Mouse (Mus musculus) heart, embryonic 12.5 days (tissue): ENCODE data around the gene Apbb1. TPM values are rescaled to one million over a fixed set of nuclear protein-coding genes. Genes with fewer than 3 reads are reported as not detected.

Experiments used
- ATAC-seq: fragments of 200-750 bp; cut with Nextera tagmentation; 2 replicates; pipeline ENCODE4 v1.8.0; 2017; ENCODE audit warnings: moderate TSS enrichment, moderate library complexity; ENCODE audit not compliant: insufficient number of reproducible peaks, low FRiP score
- H3K27ac ChIP-seq: fragments of 300-500 bp; sonication (generic); 2 replicates; pipeline ENCODE4 v1.5.1; 2016; ENCODE audit warnings: mild to moderate bottlenecking, moderate library complexity; ENCODE audit not compliant: poor library complexity, severe bottlenecking
- H3K27me3 ChIP-seq: fragments of 300-500 bp; sonication (generic); replicated peaks from 2 replicates; pipeline ENCODE4 v1.6.1; 2016; ENCODE audit warnings: mild to moderate bottlenecking, moderate library complexity
- H3K36me3 ChIP-seq: fragments of 300-500 bp; sonication (generic); 2 replicates; pipeline ENCODE4 v1.6.1; 2016; ENCODE audit warnings: mild to moderate bottlenecking, moderate library complexity
- H3K4me1 ChIP-seq: fragments of 300-500 bp; sonication (generic); replicated peaks from 2 replicates; pipeline ENCODE4 v1.6.1; 2016; ENCODE audit warnings: mild to moderate bottlenecking
- H3K4me2 ChIP-seq: fragments of 300-500 bp; sonication (generic); 2 replicates; pipeline ENCODE4 v1.6.1; 2016; ENCODE audit warnings: mild to moderate bottlenecking, moderate library complexity
- H3K4me3 ChIP-seq: fragments of 300-500 bp; sonication (generic); 2 replicates; pipeline ENCODE4 v1.5.1; 2016; ENCODE audit warnings: mild to moderate bottlenecking
- H3K9ac ChIP-seq: fragments of 300-500 bp; sonication (generic); 2 replicates; pipeline ENCODE4 v1.6.1; 2016; ENCODE audit warnings: mild to moderate bottlenecking, moderate library complexity
- H3K9me3 ChIP-seq: fragments of 300-500 bp; sonication (generic); replicated peaks from 2 replicates; pipeline ENCODE4 v1.6.1; 2016; ENCODE audit warnings: mild to moderate bottlenecking, moderate library complexity
- WGBS: fragments of 180-500 bp; shearing (Covaris S2); methylation state at CpG from one replicate; pipeline ENCODE4 v1.1.7; 2016; 5-methylcytosine and 5-hydroxymethylcytosine counted together
- polyA plus RNA-seq: library from polyadenylated mRNA; unstranded; fragments of >200 nt; fragmentation: Nextera tagmentation; extraction: Ambion mirVana; gene quantifications from 2 replicates; pipeline ENCODE4 v1.2.1, GENCODE M21; 2016

The Apbb1 gene
- 48.8 and 52.9 TPM in 2 replicates for polyA plus RNA-seq

GRCm38 (mm10) chr7:105581094-105581703, at the start of gene Apbb1:
Apbb1 (minus strand) TSS chr7:105581653.
- peaks cover 10% of the 10 kb centered on the region for H3K4me1 ChIP-seq

DNA sequence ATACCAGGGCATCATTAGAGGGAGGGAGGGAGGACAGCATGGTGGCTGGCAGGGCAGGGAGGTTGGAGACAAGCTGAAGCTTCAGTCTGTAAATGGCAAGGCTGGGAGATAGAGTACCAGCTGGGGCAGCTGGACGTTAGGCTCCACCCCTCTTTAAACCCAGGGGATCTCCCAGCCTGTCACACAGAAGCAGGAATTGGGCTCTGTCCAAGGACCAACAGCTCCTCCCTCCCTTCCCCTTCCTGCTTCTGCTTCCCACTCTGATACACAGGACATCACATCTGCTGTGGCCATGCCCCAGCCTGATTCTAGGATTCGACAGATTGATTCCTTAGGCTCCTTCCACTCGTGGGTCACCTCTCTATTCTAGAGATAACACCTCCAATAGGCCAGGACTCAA, 47.2 kb upstream of the Apbb1 start:
- ATAC-seq: peak; percentile 59; the same call in 1 of the 2 replicates
- WGBS: 7% methylated on average over 3 of the region's 3 CpGs
- Histone ChIP-seq H3K4me1 (peaks cover 47% of the 10 kb centered on the region), H3K9ac (peak overlapping the region; percentile 31; the same call in 1 of the 2 replicates), H3K27ac (0 out of 2 replicates have a peak overlapping the region, but pooled peaks have one; percentile 1), H3K4me3 (no peak overlapping the region), H3K36me3 (peaks cover 18% of the 10 kb centered on the region), H3K4me2 (no peak overlapping the region), H3K27me3 (no peaks in the 10 kb centered on the region), H3K9me3 (no peaks in the 10 kb centered on the region)

More at GRCm38 (mm10) chr7:105581094-105581703, at the start of gene Apbb1:
- Histone ChIP-seq H3K9me3 (no peaks in the 10 kb centered on the region), H3K36me3 (no peaks in the 10 kb centered on the region), H3K9ac (peak within 1 kb of the TSS; percentile 79), H3K27me3 (no peaks in the 10 kb centered on the region), H3K4me2 (peak within 1 kb of the TSS; percentile 84), H3K27ac (peak within 1 kb of the TSS; percentile 66), H3K4me3 (peak within 1 kb of the TSS; percentile 87)
- peak; percentile 95 for ATAC-seq
- WGBS: under 1% methylated on average over 31 of the region's 54 CpGs

DNA sequence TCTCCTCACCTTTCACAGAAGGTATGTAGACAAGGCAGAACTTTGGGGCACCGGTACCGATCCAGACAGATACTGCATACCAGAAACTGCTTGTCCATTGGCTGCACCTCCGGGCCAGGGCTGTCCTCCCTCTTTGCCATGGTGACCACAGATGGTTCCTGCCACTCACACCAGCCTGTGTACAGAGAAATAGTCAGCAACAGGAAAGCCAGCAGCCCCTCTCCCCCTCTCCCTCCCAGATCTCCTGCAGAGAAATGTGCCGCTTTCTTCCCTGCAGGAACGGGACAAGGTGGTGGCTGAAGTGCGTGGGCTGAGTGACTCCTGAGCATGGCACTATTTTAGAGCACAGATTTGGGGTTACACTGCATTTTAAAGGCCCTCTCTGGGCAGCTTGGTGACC, 43.9 kb upstream of the Apbb1 start:
- Histone ChIP-seq H3K4me1 (peaks cover 35% of the 10 kb centered on the region), H3K4me3 (no peak overlapping the region), H3K4me2 (no peak overlapping the region), H3K27ac (no peak overlapping the region), H3K9ac (no peak overlapping the region), H3K27me3 (no peaks in the 10 kb centered on the region), H3K9me3 (no peaks in the 10 kb centered on the region), H3K36me3 (peaks cover 46% of the 10 kb centered on the region)
- ATAC-seq: no peak
- 70% methylated on average over 6 of the region's 6 CpGs for WGBS

GRCm38 (mm10) chr7:105621646-105622292, 40.3 kb upstream of the Apbb1 start:
- H3K9me3 ChIP-seq: no peaks in the 10 kb centered on the region
- no peak overlapping the region; the same call in 1 of the 2 replicates for H3K27ac ChIP-seq
- H3K36me3 ChIP-seq: peaks cover 82% of the 10 kb centered on the region
- H3K4me1 ChIP-seq: peaks cover 21% of the 10 kb centered on the region
- H3K9ac ChIP-seq: no peak overlapping the region
- no peaks in the 10 kb centered on the region for H3K27me3 ChIP-seq
- no peak overlapping the region for H3K4me3 ChIP-seq
- WGBS: 65% methylated on average over 8 of the region's 8 CpGs
- no peak overlapping the region for H3K4me2 ChIP-seq
- no peak for ATAC-seq

DNA sequence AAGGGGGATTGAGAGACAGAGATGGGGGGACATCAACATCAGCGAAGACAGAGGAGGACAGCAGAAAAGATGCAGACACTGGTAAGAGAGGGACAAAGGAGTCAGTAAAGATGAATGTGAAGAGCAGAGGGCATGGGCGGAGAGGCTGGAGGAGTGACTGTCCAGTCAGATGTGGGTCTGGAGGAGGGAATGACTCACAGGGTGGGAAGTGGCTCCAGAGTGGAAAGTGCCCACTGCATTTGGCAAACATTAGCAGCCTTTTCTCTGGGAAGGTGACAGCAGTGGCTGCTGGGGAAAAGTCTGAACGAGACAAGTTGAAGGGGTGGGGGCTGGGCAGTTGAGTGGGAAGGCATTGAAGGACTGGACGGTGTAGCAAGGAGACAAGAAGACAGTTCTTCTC, 39.6 kb upstream of the Apbb1 start:
- Histone ChIP-seq H3K4me3 (no peak overlapping the region), H3K4me2 (no peak overlapping the region), H3K36me3 (peaks cover 89% of the 10 kb centered on the region), H3K27me3 (no peaks in the 10 kb centered on the region), H3K9ac (no peak overlapping the region), H3K4me1 (peaks cover 25% of the 10 kb centered on the region), H3K9me3 (no peaks in the 10 kb centered on the region), H3K27ac (no peak overlapping the region)
- 0 out of 2 replicates have a peak, but pooled peaks have one; percentile 16 for ATAC-seq
- WGBS: 54% methylated on average over 4 of the region's 4 CpGs

- 82% methylated on average over 3 of the region's 3 CpGs for WGBS
- Histone ChIP-seq H3K4me1 (peaks cover 26% of the 10 kb centered on the region), H3K27ac (no peak overlapping the region), H3K9ac (no peak overlapping the region), H3K9me3 (no peaks in the 10 kb centered on the region), H3K4me2 (no peak overlapping the region), H3K36me3 (peaks cover 94% of the 10 kb centered on the region), H3K27me3 (no peaks in the 10 kb centered on the region), H3K4me3 (no peak overlapping the region)
- no peak for ATAC-seq
Measured at GRCm38 (mm10) chr7:105619701-105620100, 38.2 kb upstream of the Apbb1 start.

GRCm38 (mm10) chr7:105617810-105618209, 36.4 kb upstream of the Apbb1 start:
- no peak for ATAC-seq
- Histone ChIP-seq H3K4me2 (no peak overlapping the region), H3K9me3 (no peaks in the 10 kb centered on the region), H3K36me3 (peaks cover 94% of the 10 kb centered on the region), H3K4me1 (peaks cover 26% of the 10 kb centered on the region), H3K9ac (no peak overlapping the region), H3K27me3 (no peaks in the 10 kb centered on the region), H3K4me3 (no peak overlapping the region), H3K27ac (no peak overlapping the region)
- WGBS: 91% methylated on average over 22 of the region's 22 CpGs

DNA sequence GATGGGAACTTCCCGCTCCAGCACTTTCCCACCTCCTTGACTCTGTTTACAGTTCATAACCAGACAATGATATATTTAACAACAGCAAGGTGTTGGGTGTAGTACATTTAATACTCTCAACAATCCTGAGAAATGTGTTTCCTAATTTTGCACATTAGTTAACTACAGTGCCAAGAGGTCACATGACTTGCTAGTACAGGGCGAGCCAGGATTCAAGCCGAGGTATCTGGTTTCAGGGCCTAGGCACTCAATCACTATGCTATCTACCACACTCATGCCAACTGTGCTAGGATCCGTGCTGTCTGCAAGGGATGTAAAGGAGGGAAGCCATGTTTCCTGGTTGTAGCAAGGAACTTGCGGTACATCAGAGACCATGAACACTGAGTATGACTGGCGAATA, 35.1 kb upstream of the Apbb1 start:
- Histone ChIP-seq H3K36me3 (peaks cover 97% of the 10 kb centered on the region), H3K9me3 (no peaks in the 10 kb centered on the region), H3K4me1 (peaks cover 24% of the 10 kb centered on the region), H3K4me2 (no peak overlapping the region), H3K9ac (no peak overlapping the region), H3K27ac (no peak overlapping the region), H3K27me3 (no peaks in the 10 kb centered on the region), H3K4me3 (no peak overlapping the region)
- ATAC-seq: no peak
- WGBS: 58% methylated on average over 6 of the region's 6 CpGs

DNA sequence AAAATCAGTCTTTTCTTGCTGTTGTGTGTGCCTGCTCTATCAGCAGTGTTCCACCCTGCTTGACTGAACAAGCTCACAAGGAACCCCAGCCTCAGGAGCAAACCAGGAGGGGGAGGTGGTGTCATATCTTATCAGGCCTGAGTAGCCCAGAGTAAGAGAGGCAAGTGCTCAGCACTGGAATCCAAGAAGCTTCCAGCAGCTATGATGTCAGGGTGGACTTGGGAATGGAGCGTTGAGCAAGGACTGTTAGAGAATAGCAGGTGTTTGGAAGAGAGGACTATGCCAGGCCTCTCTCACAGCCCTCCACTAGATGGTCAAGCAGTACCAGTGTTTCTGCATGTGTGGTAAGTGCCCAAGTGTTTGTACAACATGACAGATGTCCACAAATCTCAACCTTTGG, 34.3 kb upstream of the Apbb1 start:
- no peak overlapping the region for H3K4me2 ChIP-seq
- 33% methylated on average over 1 of the region's 1 CpGs for WGBS
- H3K4me1 ChIP-seq: peaks cover 21% of the 10 kb centered on the region
- H3K27me3 ChIP-seq: no peaks in the 10 kb centered on the region
- no peaks in the 10 kb centered on the region for H3K9me3 ChIP-seq
- no peak overlapping the region for H3K9ac ChIP-seq
- no peak overlapping the region for H3K4me3 ChIP-seq
- H3K27ac ChIP-seq: no peak overlapping the region
- H3K36me3 ChIP-seq: peaks cover 98% of the 10 kb centered on the region
- ATAC-seq: no peak

GRCm38 (mm10) chr7:105614400-105614799, 32.9 kb upstream of the Apbb1 start:
- ATAC-seq: no peak
- Histone ChIP-seq H3K4me1 (peaks cover 21% of the 10 kb centered on the region), H3K9ac (no peak overlapping the region), H3K27me3 (no peaks in the 10 kb centered on the region), H3K36me3 (peaks cover 98% of the 10 kb centered on the region), H3K4me2 (no peak overlapping the region), H3K4me3 (no peak overlapping the region), H3K9me3 (no peaks in the 10 kb centered on the region), H3K27ac (no peak overlapping the region)
- 96% methylated on average over 1 of the region's 1 CpGs for WGBS

- H3K27me3 ChIP-seq: no peaks in the 10 kb centered on the region
- H3K4me3 ChIP-seq: no peak overlapping the region
- no peak overlapping the region for H3K9ac ChIP-seq
- H3K9me3 ChIP-seq: no peaks in the 10 kb centered on the region
- H3K4me2 ChIP-seq: no peak overlapping the region
- no peak overlapping the region for H3K27ac ChIP-seq
- peaks cover 72% of the 10 kb centered on the region for H3K36me3 ChIP-seq
- whole genome bisulfite sequencing: 81% methylated on average over 1 of the region's 1 CpGs
- ATAC-seq: no peak
- H3K4me1 ChIP-seq: peaks cover 11% of the 10 kb centered on the region
Measured at GRCm38 (mm10) chr7:105611767-105612166, 30.3 kb upstream of the Apbb1 start.
